Mouse (Mus musculus) R1 (cell line): Measurements from ENCODE around the gene Bcar3.

Experiments
- DNase-seq: peaks from one replicate; pipeline ENCODE4 v3.0.0-alpha.2; 2018; ENCODE audit warnings: low read depth, low spot score

Bcar3 gene

DNA sequence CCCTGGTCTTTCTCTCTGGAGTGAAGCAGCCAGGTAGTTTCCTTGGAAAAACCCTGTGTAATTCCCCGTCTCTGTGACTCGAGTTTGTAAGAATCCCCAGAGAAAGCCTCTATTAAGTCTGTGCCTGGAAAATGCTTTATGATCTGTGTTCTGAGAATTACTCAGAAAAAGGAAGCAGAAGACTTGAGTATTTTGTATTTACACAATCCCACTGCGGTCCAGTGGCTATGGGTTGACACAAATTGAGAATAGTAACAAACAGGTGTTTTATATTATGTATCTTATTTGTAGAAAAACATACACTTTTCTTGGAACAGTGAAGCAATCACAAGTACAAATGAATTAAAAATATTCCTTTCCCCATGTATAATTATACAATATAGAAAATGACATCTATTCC is 272.2 kb downstream of the Bcar3 start:
- DNase-seq, result no peak

- no peak for DNase-seq
These were observed 272.6 kb downstream of the Bcar3 start for GRCm38 (mm10) chr3:122566549-122566948.

- no peak for DNase-seq
These were observed 279.7 kb downstream of the Bcar3 start for GRCm38 (mm10) chr3:122573426-122574286.

DNA sequence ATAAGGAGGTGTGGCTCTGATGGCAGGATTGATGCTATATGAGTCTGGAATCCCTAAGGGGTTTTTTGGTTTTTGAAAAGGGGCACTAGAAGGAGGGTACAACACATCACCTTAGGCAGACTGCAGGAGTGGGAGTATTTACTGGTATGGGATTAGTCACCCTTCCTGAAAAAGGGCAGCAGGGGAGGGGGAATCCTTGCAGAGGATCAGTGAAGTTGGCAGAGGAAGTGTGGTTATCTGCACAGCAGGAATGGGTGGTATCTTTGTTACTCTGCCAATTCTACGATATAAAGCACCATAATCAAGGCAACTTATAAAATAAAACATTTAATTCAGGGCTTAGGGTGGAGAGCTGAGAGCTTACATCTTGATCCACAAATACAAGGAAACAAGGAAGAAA is 281.0 kb downstream of the Bcar3 start:
- no peak for DNase-seq

DNA sequence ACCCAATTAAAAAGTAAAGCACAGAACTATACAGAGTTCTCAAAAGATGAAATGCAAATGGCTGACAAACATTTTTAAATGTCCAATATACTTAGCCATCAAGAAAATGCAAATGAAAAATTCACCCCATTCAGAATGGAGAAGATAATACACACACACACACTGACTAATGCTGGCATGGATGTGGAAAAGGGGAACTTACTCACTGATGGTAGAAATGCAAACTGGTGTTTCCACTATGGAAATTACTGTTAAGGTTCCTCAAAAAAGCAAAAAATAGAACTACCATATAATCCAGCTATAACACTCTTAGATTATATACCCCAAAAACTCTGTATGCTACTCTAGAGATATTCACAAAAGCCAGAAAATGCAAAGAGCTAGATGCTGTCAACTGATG is 283.4 kb downstream of the Bcar3 start:
- DNase-seq, result no peak
